Mouse (Mus musculus) lung, postnatal 0 days (tissue): ENCODE results near the gene Tectb.

Source experiments
- CTCF ChIP-seq: IDR thresholded peaks from 2 replicates; pipeline ENCODE4 v1.5.1; 2016; ENCODE audit warnings: antibody characterized with exemption, mild to moderate bottlenecking
- EP300 ChIP-seq: IDR thresholded peaks from 2 replicates; pipeline ENCODE4 v1.6.1; 2016; ENCODE audit warnings: antibody characterized with exemption, mild to moderate bottlenecking, control low read depth

- TF ChIP-seq CTCF (no peak), EP300 (no peak)
Measured at GRCm38 (mm10) chr19:55221208-55221607, 40.7 kb downstream of the Tectb start.
